Mouse (Mus musculus) midbrain, embryonic 14.5 days (tissue): ENCODE results near the gene Naalad2. TPM values are rescaled to one million over a fixed set of nuclear protein-coding genes. Genes with fewer than 3 reads are reported as not detected.
A peak's percentile ranks its signal among the peaks of the same experiment; 100 is the strongest.
"Not testable (repeated sequence)": the region's sequence is repeated elsewhere in the genome, so short reads cannot be mapped to it uniquely, and the experiment has no call there.

ENCODE experiments used
- ATAC-seq: fragments of 200-750 bp; cut with Nextera tagmentation; 2 replicates; pipeline ENCODE4 v1.8.0; 2017; ENCODE audit warnings: moderate number of reproducible peaks, moderate library complexity; ENCODE audit not compliant: low FRiP score, low TSS enrichment
- DNase-seq: peaks from one replicate; pipeline ENCODE4 v3.0.0-alpha.2; 2015
- H3K27ac ChIP-seq: fragments of 300-500 bp; sonication (generic); replicated peaks from 2 replicates; pipeline ENCODE4 v1.5.1; 2014; ENCODE audit warnings: mild to moderate bottlenecking, low read depth, low read length, moderate library complexity
- H3K27me3 ChIP-seq: fragments of 300-500 bp; sonication (generic); 2 replicates; pipeline ENCODE4 v1.6.1; 2014; ENCODE audit warnings: low read length, control low read depth, mixed read lengths; ENCODE audit not compliant: control insufficient read depth, insufficient read depth
- H3K36me3 ChIP-seq: fragments of 300-500 bp; sonication (generic); 2 replicates; pipeline ENCODE4 v1.6.1; 2014; ENCODE audit warnings: low read length, control low read depth; ENCODE audit not compliant: control insufficient read depth, insufficient read depth
- H3K4me1 ChIP-seq: fragments of 300-500 bp; sonication (generic); 2 replicates; pipeline ENCODE4 v1.6.1; 2014; ENCODE audit warnings: mild to moderate bottlenecking, antibody characterized with exemption, low read length, control low read depth; ENCODE audit not compliant: control insufficient read depth, insufficient read depth
- H3K4me2 ChIP-seq: fragments of 300-500 bp; sonication (generic); 2 replicates; pipeline ENCODE4 v1.6.1; 2014; ENCODE audit warnings: mild to moderate bottlenecking, low read length, moderate library complexity
- H3K4me3 ChIP-seq: fragments of 300-500 bp; sonication (generic); replicated peaks from 2 replicates; pipeline ENCODE4 v1.5.1; 2014; ENCODE audit warnings: low read depth, low read length
- H3K9ac ChIP-seq: fragments of 300-500 bp; sonication (generic); replicated peaks from 2 replicates; pipeline ENCODE4 v1.6.1; 2014; ENCODE audit warnings: mild to moderate bottlenecking, low read length, moderate library complexity
- H3K9me3 ChIP-seq: fragments of 300-500 bp; sonication (generic); 2 replicates; pipeline ENCODE4 v1.6.1; 2016; ENCODE audit warnings: low read length, control low read depth, mixed read lengths; ENCODE audit not compliant: control insufficient read depth
- WGBS: fragments of 180-500 bp; shearing (Covaris S2); extraction: QIAGEN DNeasy Blood & Tissue Kit; methylation state at CpG from one replicate; pipeline ENCODE4 v1.1.7; 2014; 5-methylcytosine and 5-hydroxymethylcytosine counted together
- polyA plus RNA-seq: library from polyadenylated mRNA; unstranded; fragments of >200 nt; fragmentation: Nextera tagmentation; extraction: Ambion mirVana; gene quantifications from 2 replicates; pipeline ENCODE4 v1.2.1, GENCODE M21; 2014

The Naalad2 gene
- polyA plus RNA-seq, 1 experiment from 2014 or later = 1.8 TPM

GRCm38 (mm10) chr9:18298301-18298700 is 104.5 kb downstream of the Naalad2 start:
- Histone ChIP-seq H3K9me3 (no peaks in the 10 kb centered on the region), H3K4me1 (peaks cover 12% of the 10 kb centered on the region), H3K27ac (no peak overlapping the region), H3K27me3 (no peaks in the 10 kb centered on the region), H3K4me2 (no peak overlapping the region), H3K36me3 (peaks cover 51% of the 10 kb centered on the region), H3K9ac (no peak overlapping the region), H3K4me3 (no peak overlapping the region)
- ATAC-seq (no peak), DNase-seq (no peak)
- 94% methylated on average over 6 of the region's 6 CpGs for WGBS

GRCm38 (mm10) chr9:18293026-18293781 is 109.6 kb downstream of the Naalad2 start:
- ATAC-seq (no peak), DNase-seq (no peak)
- peak overlapping the region; percentile 61 for H3K4me3 ChIP-seq
- WGBS = 52% methylated on average over 6 of the region's 6 CpGs
- H3K9ac ChIP-seq = peak overlapping the region; percentile 75
- H3K27me3 ChIP-seq = no peaks in the 10 kb centered on the region
- H3K36me3 ChIP-seq = peaks cover 6% of the 10 kb centered on the region; the same call in 1 of the 2 replicates
- no peaks in the 10 kb centered on the region for H3K9me3 ChIP-seq
- peak overlapping the region; percentile 93 for H3K4me2 ChIP-seq
- H3K27ac ChIP-seq = no peak overlapping the region
- peaks cover 15% of the 10 kb centered on the region for H3K4me1 ChIP-seq

- Histone ChIP-seq H3K4me2 (peak overlapping the region; percentile 93), H3K4me3 (peak overlapping the region; percentile 61), H3K27me3 (no peaks in the 10 kb centered on the region), H3K36me3 (peaks cover 6% of the 10 kb centered on the region; the same call in 1 of the 2 replicates), H3K9me3 (no peaks in the 10 kb centered on the region), H3K4me1 (peaks cover 15% of the 10 kb centered on the region), H3K27ac (peak overlapping the region; percentile 82), H3K9ac (peak overlapping the region; percentile 75)
- ATAC-seq (no peak; the same call in 1 of the 2 replicates), DNase-seq (no peak)
- WGBS = 2% methylated on average over 24 of the region's 24 CpGs
Measured at GRCm38 (mm10) chr9:18292443-18292922, 110.3 kb downstream of the Naalad2 start.

- peak; percentile 99 for DNase-seq
- peak within 1 kb of the TSS; percentile 82 for H3K27ac ChIP-seq
- H3K36me3 ChIP-seq = 0 out of 2 replicates have a peak, but pooled peaks cover 3% of the 10 kb centered on the region
- H3K4me1 ChIP-seq = peaks cover 15% of the 10 kb centered on the region
- H3K9me3 ChIP-seq = no peaks in the 10 kb centered on the region
- peak within 1 kb of the TSS; percentile 93 for H3K4me2 ChIP-seq
- ATAC-seq = peak; percentile 99
- H3K4me3 ChIP-seq = peak within 1 kb of the TSS; percentile 61
- H3K27me3 ChIP-seq = no peaks in the 10 kb centered on the region
- 3% methylated on average over 49 of the region's 49 CpGs for WGBS
- H3K9ac ChIP-seq = peak within 1 kb of the TSS; percentile 75
Measured at GRCm38 (mm10) chr9:18291571-18292429, 111.0 kb downstream of the Naalad2 start, which contains the start of gene Chordc1. TSS of gene Chordc1 (plus strand) at chr9:18292125.

- H3K9me3 ChIP-seq = not testable (repeated sequence)
- WGBS = 34% methylated on average over 5 of the region's 5 CpGs
Measured at GRCm38 (mm10) chr9:18278693-18279092, 124.1 kb downstream of the Naalad2 start.

GRCm38 (mm10) chr9:18277497-18277896 is 125.3 kb downstream of the Naalad2 start:
- Histone ChIP-seq H3K4me2 (no peak overlapping the region), H3K27me3 (no peaks in the 10 kb centered on the region), H3K27ac (no peak overlapping the region), H3K4me1 (no peaks in the 10 kb centered on the region), H3K9ac (no peak overlapping the region), H3K9me3 (no peaks in the 10 kb centered on the region), H3K4me3 (no peak overlapping the region), H3K36me3 (no peaks in the 10 kb centered on the region)
- WGBS = 43% methylated on average over 1 of the region's 1 CpGs
- DNase-seq = peak; percentile 81
- ATAC-seq = no peak; the same call in 1 of the 2 replicates

More at GRCm38 (mm10) chr9:18278693-18279092, 124.1 kb downstream of the Naalad2 start:
- not testable (repeated sequence) for H3K4me3 ChIP-seq, DNase-seq, H3K27ac ChIP-seq, H3K4me2 ChIP-seq, H3K9ac ChIP-seq, H3K36me3 ChIP-seq, ATAC-seq, H3K4me1 ChIP-seq, H3K27me3 ChIP-seq

GRCm38 (mm10) chr9:18276844-18277243 is 126.0 kb downstream of the Naalad2 start:
- Histone ChIP-seq H3K4me2 (no peak overlapping the region), H3K9ac (no peak overlapping the region), H3K36me3 (no peaks in the 10 kb centered on the region), H3K9me3 (no peaks in the 10 kb centered on the region), H3K27me3 (no peaks in the 10 kb centered on the region), H3K27ac (no peak overlapping the region), H3K4me3 (no peak overlapping the region), H3K4me1 (no peaks in the 10 kb centered on the region)
- DNase-seq (no peak), ATAC-seq (no peak)
- 62% methylated on average over 2 of the region's 2 CpGs for WGBS

GRCm38 (mm10) chr9:18275901-18276300 is 126.9 kb downstream of the Naalad2 start:
- H3K4me1 ChIP-seq = no peaks in the 10 kb centered on the region
- no peaks in the 10 kb centered on the region for H3K36me3 ChIP-seq
- 91% methylated on average over 1 of the region's 1 CpGs for WGBS
- H3K27me3 ChIP-seq = no peaks in the 10 kb centered on the region
- ATAC-seq (no peak), DNase-seq (no peak)
- H3K4me3 ChIP-seq = no peak overlapping the region
- H3K4me2 ChIP-seq = no peak overlapping the region
- H3K27ac ChIP-seq = no peak overlapping the region
- H3K9ac ChIP-seq = no peak overlapping the region
- H3K9me3 ChIP-seq = no peaks in the 10 kb centered on the region
